Mouse (Mus musculus) embryo, embryonic 10 days (tissue): Measurements from ENCODE around the gene Pigx.
"Not testable (repeated sequence)": the region's sequence is repeated elsewhere in the genome, so short reads cannot be mapped to it uniquely, and the experiment has no call there.

Experiments used
- DNase-seq: peaks from one replicate; pipeline ENCODE4 v3.0.0-alpha.2; 2015; ENCODE audit warnings: low spot score

The Pigx gene

GRCm38 (mm10) chr16:32108578-32108977 is 9.0 kb upstream of the Pigx start:
- DNase-seq: no peak

GRCm38 (mm10) chr16:32108170-32108569 is 8.6 kb upstream of the Pigx start:
- no peak for DNase-seq

- DNase-seq: no peak
These were observed 8.0 kb upstream of the Pigx start for GRCm38 (mm10) chr16:32107342-32108045.

- DNase-seq: no peak
These were observed 6.2 kb upstream of the Pigx start for GRCm38 (mm10) chr16:32105698-32106097.

GRCm38 (mm10) chr16:32102295-32102694 is 2.8 kb upstream of the Pigx start:
- no peak for DNase-seq

GRCm38 (mm10) chr16:32098897-32099637 is 473 bp downstream of the Pigx start:
- no peak for DNase-seq

GRCm38 (mm10) chr16:32097757-32098156 is 1.8 kb downstream of the Pigx start:
- not testable (repeated sequence) for DNase-seq

- no peak for DNase-seq
These were observed 8.1 kb downstream of the Pigx start for GRCm38 (mm10) chr16:32091466-32091865.

- DNase-seq: no peak
These were observed 11.7 kb downstream of the Pigx start for GRCm38 (mm10) chr16:32087629-32088443.

- peak; percentile 88 for DNase-seq
These were observed 20.5 kb downstream of the Pigx start, which contains the start of gene Pak2 for GRCm38 (mm10) chr16:32078991-32079511. Gene Pak2, minus strand, starts transcription at chr16:32079342.

GRCm38 (mm10) chr16:32078408-32078990 is 21.0 kb downstream of the Pigx start:
- peak; percentile 64 for DNase-seq

GRCm38 (mm10) chr16:32077648-32078407 is 21.7 kb downstream of the Pigx start:
- peak; percentile 11 for DNase-seq

- no peak for DNase-seq
These were observed 23.1 kb downstream of the Pigx start for GRCm38 (mm10) chr16:32076406-32076805.

- DNase-seq: no peak
These were observed 23.8 kb downstream of the Pigx start for GRCm38 (mm10) chr16:32075762-32076161.

- not testable (repeated sequence) for DNase-seq
These were observed 29.5 kb downstream of the Pigx start for GRCm38 (mm10) chr16:32070070-32070469.

GRCm38 (mm10) chr16:32068389-32069300 is 30.9 kb downstream of the Pigx start:
- no peak for DNase-seq

- no peak for DNase-seq
These were observed 32.6 kb downstream of the Pigx start for GRCm38 (mm10) chr16:32066899-32067298.

GRCm38 (mm10) chr16:32063900-32064299 is 35.6 kb downstream of the Pigx start:
- no peak for DNase-seq

GRCm38 (mm10) chr16:32062226-32062625 is 37.3 kb downstream of the Pigx start:
- DNase-seq: no peak
